Mouse (Mus musculus) urinary bladder, adult 18-20 months (tissue): ENCODE data around the gene Ythdf2.

Experiments
- DNase-seq, 2 experiments: peaks; one replicate each; pipeline ENCODE4 v3.0.0; 2022; ENCODE audit warnings: low spot score in 2 of 2, mixed read lengths in 2 of 2

Ythdf2 gene

GRCm38 (mm10) chr4:132209299-132209698 lies 2.8 kb downstream of the Ythdf2 start:
- no peak for DNase-seq

- DNase-seq: no peak
These were observed 4.8 kb downstream of the Ythdf2 start for GRCm38 (mm10) chr4:132207280-132207679.

- no peak for DNase-seq
These were observed 13.3 kb downstream of the Ythdf2 start for GRCm38 (mm10) chr4:132198771-132199170.

GRCm38 (mm10) chr4:132198285-132198712 lies 13.8 kb downstream of the Ythdf2 start:
- peak in 1 of 2 experiments; percentile 10 for DNase-seq

GRCm38 (mm10) chr4:132194975-132195374 lies 17.1 kb downstream of the Ythdf2 start:
- DNase-seq: no peak

GRCm38 (mm10) chr4:132194373-132194772 lies 17.7 kb downstream of the Ythdf2 start:
- no peak for DNase-seq

GRCm38 (mm10) chr4:132187826-132188401 lies 24.2 kb downstream of the Ythdf2 start:
- no peak for DNase-seq

GRCm38 (mm10) chr4:132183162-132183561 lies 28.9 kb downstream of the Ythdf2 start:
- no peak for DNase-seq

- no peak for DNase-seq
These were observed 30.1 kb downstream of the Ythdf2 start for GRCm38 (mm10) chr4:132181721-132182658.

GRCm38 (mm10) chr4:132180710-132181109 lies 31.4 kb downstream of the Ythdf2 start:
- no peak for DNase-seq

GRCm38 (mm10) chr4:132178630-132179059 lies 33.5 kb downstream of the Ythdf2 start:
- peak; percentile 21 to 30 for DNase-seq

- no peak for DNase-seq
These were observed 35.6 kb downstream of the Ythdf2 start for GRCm38 (mm10) chr4:132176474-132176873.

- DNase-seq: no peak
These were observed 41.2 kb downstream of the Ythdf2 start for GRCm38 (mm10) chr4:132170891-132171290.

GRCm38 (mm10) chr4:132169761-132170160 lies 42.3 kb downstream of the Ythdf2 start:
- no peak for DNase-seq

GRCm38 (mm10) chr4:132169271-132169670 lies 42.8 kb downstream of the Ythdf2 start:
- DNase-seq: no peak

- DNase-seq: no peak
These were observed 44.7 kb downstream of the Ythdf2 start for GRCm38 (mm10) chr4:132167436-132167835.

GRCm38 (mm10) chr4:132166350-132167290 lies 45.5 kb downstream of the Ythdf2 start:
- DNase-seq: no peak

GRCm38 (mm10) chr4:132165691-132166090 lies 46.4 kb downstream of the Ythdf2 start:
- DNase-seq: no peak

- DNase-seq: peak; percentile 39 to 71
These were observed 55.0 kb downstream of the Ythdf2 start for GRCm38 (mm10) chr4:132156941-132157622.

GRCm38 (mm10) chr4:132154877-132155670 lies 57.0 kb downstream of the Ythdf2 start:
- DNase-seq: no peak
